Mouse (Mus musculus) thymus, postnatal 0 days (tissue): Measurements from ENCODE around the gene Comp. TPM values are rescaled to one million over a fixed set of nuclear protein-coding genes. Genes with fewer than 3 reads are reported as not detected.
A peak's percentile ranks its signal among the peaks of the same experiment; 100 is the strongest.

ENCODE experiments used
- DNase-seq: peaks from one replicate; pipeline ENCODE4 v3.0.0-alpha.2; 2015; ENCODE audit warnings: low spot score
- polyA plus RNA-seq: library from polyadenylated mRNA; unstranded; fragments of >200 nt; fragmentation: Nextera tagmentation; extraction: Ambion mirVana; gene quantifications from 2 replicates; pipeline ENCODE4 v1.2.1, GENCODE M21; 2015

Gene Comp
- polyA plus RNA-seq, 1 experiment from 2014 or later, result 1.6 TPM

DNA sequence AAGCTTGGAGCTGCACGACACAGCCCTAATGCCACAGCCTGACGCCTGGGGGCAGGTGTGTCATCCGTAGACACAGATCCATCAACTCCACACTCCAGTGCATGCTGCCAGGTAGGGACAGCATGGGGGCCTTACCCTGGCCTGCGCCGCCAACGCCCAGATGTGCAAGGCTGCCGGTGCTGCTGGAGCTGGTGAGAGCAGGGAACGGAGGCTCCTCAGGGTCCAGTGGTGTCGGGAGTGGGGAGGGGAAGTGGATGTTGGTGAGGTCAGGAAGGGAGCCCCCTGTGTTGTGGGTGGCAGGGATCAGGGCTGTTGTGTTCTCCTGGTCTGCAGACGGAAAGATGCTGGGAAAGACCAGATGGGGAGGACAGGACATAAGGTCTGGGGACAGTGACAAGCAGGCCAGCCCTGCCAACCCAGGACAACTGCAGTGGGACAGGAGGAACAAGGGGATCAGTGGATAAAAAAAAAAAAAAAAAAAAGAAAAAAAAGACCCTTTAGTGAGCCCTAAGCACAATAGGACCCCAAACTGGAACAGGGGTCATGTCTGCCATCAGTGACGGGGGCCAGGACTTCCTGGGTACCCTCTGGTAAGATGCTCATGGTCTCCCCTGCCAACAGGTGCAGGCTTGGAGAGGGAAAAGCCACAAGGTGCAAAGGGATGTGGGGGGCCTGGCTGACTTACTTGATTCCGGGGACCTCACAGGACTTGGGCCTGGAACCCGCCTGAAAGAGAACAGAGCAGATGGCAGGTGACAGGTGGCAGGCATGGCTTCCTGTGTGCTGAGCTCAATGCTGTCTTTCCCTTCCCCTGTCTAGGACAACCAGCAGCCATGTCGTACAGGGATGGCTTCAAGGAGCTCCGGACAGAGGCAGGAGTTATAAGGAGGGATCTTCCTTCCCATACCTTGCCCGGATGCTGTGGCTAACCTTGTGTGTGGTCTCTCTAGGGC, 24.5 kb downstream of the Comp start:
- peak; percentile 62 for DNase-seq

DNA sequence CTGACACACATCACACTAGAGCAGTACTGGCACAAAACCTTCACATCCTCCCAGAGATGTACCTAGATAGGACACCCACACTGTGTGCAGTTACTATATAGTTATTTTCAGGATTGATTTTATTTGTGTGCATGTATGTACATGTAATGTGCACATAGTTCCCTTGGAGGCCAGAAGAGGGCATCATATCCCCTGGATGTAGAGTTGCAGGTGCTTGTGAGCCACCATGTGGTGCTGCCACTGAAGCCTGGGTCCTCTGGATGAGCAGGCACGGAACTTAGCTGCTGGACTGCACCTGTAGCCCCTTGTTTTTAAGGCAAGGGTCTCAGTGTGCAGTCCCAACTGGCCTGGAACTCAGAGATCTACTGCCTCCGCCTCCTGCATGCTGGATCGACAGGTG, 30.9 kb downstream of the Comp start:
- no peak for DNase-seq

DNA sequence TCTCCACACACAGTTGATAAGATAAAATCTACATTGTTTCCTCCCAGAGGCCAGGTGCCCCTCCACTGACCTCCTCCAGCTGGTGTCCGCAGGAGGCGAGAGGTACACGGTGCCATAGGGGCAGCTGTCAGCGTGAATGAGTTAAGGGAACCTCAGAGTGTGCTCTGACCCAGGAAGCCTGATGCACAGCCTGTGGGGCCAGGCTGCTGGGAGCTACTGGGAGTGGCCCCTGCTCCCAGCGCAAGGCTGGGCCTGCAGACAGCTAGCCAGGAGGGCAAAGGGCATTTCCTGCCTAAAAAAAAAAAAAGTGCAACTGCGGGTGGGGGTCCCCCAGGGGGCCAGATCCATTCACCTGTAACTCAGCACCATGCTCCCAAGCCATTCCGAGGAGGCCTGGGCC, 31.8 kb downstream of the Comp start:
- DNase-seq, result no peak

DNA sequence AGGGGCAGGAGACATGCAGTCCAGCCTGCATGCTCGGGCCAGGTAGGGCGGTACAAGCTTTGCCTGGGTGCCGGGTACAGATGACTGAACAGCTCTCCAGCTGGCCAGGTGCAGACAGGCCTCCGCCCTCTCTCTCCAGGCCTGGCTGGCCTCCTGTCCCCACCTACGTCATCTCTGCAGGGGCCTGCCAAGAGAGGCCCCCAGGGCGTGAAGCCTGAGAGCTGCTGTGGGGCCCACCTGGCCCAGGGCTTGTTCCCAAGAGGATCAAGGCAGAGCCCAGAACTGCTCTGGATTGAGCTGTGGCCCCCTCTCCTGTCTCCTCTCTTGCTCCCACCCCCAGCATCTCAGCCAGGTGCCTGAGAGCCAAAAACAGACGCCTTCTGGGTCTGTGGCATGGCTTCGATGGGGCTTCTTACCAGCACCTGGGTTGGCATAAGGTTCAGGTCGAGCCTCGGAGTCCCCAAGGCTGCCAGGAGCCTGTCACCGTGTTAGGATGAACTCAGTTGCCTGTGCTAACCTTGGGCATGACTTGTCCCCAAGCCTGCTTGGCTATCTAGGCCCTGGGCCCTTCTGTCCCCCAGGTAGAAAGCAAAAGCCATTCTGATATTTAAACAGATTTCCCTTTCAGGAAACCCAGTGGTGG, 33.2 kb downstream of the Comp start:
- no peak for DNase-seq

DNA sequence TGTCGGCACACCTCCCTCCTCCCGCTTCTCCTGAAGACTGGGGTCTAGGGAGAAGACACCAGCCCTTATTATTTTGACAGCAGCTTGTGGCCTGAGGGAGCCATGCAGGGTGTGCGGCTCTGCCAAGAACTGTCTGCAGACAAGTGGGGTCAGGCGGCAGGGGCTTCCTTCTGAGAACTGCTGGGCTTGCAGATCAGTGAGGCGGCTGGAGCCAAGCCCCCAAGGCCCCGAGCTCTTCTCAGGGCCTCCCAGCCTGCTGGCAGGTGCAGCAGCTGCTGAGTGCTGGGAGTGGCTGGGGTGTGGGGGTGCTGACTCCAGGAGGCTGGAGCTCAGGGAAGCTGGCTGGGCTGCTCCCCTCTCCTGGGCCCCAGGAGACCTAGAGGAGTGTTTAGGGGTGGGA, 34.9 kb downstream of the Comp start:
- DNase-seq, result peak; percentile 29

DNA sequence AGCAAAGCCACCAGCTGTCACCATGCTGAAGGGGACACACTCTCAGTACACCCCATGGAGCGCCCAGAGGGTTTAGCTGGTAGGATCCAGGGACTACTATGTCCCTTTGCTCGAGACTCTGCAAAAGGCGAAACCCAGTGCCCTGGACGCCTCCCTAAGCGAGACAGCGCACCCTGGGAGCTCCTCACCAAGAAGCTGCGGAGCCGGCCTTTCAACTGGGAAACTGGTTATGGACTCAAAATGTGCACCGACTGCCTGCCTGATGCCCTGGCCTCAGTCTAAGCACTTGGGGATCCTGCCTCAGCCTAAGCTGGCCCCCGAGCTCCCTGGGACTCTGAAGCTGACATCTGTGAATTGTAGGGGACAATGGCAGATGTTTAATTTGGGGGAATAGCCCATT, 35.7 kb downstream of the Comp start:
- no peak for DNase-seq

DNA sequence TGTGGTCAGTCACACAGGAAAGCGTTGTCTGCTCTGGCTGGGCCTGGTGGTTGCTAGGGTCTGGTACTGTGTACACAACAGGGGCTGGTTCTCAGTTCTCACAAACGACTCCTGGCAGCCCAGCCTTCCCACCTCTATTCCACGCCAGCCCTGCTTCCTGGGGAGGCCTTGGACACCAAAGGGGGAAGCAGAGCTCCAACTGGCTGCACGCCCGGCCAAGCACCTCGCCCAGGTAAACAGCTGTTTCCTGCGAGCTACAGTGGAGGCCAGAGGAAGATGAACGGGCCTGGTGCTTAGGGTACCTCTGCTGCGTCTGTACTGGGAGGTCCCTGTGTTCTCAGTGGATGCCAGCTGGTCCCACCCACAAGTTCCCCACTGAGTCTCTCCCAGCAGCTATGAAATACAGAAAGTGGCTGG, 36.1 kb downstream of the Comp start:
- DNase-seq, result no peak

- DNase-seq, result no peak
Measured at GRCm38 (mm10) chr8:70410281-70410680, 36.9 kb downstream of the Comp start.

GRCm38 (mm10) chr8:70414310-70414946, 41.1 kb downstream of the Comp start:
- no peak for DNase-seq

- peak; percentile 63 for DNase-seq
Measured at GRCm38 (mm10) chr8:70415540-70416451, 42.4 kb downstream of the Comp start.

- no peak for DNase-seq
Measured at GRCm38 (mm10) chr8:70416941-70417340, 43.6 kb downstream of the Comp start.

DNA sequence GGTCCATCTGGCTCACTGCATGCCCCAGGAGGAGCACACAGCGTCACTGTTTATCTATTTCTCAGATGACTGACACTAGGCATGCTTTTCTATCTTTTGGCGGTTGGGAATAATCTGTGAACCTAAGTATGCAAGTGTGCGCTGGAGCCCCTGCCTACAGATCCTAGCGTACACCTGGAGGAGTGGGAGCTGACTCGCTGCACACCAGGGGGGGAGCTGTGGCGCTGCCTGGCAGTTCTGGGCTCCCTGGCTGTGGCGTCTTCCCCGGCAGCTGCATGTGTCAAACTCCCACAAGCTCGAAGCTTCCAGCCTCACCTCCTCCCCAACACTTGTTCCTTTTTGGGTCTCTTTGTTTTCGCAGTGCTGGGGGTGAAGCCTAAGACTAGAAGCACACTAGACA, 44.6 kb downstream of the Comp start:
- DNase-seq, result peak; percentile 24

GRCm38 (mm10) chr8:70418954-70419353, 45.6 kb downstream of the Comp start:
- DNase-seq, result no peak

GRCm38 (mm10) chr8:70419879-70420643, 46.7 kb downstream of the Comp start:
- DNase-seq, result no peak

- no peak for DNase-seq
Measured at GRCm38 (mm10) chr8:70421349-70422104, 48.2 kb downstream of the Comp start.

DNA sequence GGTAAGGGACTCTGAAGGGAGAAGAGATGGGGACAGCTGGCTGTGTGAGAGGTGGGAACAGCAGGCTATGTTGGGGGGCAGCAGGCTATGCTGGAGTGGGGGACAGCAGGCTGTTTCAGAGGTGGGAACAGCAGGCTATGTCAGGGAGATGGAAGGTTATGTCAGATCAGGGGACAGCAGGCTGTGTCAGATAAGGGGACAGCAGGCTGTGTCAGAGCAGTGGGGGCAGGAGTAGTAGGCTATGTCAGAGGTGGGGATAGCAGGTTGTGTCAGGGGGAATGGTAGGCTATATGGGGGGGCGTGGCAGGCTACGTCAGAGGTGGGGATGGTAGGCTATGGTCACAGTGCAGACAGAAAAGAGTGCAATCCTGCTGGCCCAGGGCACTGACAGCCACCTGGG, 49.4 kb downstream of the Comp start:
- DNase-seq, result no peak

DNA sequence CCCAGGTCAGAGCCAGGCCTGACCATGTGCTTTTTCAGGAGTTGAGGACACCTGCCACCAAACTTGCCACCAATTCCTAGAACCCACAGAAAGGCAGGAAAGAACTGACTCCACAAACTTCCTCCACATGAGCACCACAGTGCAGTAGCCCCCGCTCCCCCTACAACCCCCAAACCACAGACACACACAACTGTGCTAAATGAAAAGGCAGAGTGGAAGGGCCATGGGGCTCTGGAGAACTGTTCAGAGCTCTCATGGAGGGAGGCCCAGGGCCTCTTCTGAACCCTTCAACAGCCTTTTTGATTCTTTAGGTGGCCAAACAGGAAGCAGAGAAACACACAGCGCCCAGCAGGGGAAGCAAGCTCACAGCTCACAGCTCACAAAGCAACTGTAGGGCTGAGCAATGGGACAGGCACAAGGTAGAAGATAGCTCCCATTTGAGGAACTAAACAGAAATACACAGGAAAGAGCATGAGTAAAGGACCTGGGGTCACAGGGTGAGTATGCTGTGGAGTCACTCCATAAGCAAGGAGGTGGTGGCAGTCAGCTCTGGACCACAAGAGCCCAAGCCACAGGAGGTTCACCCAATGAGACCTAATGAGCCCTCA, 53.0 kb downstream of the Comp start:
- DNase-seq, result peak; percentile 41

- DNase-seq, result no peak
Measured at GRCm38 (mm10) chr8:70431213-70431612, 57.9 kb downstream of the Comp start.
